Mouse (Mus musculus): ENCODE measurements around the gene Hus1. TPM values are rescaled to one million over a fixed set of nuclear protein-coding genes. Genes with fewer than 3 reads are reported as not detected.

The Hus1 gene
- 5.8 and 7.2 TPM in 2 replicates for polyA plus RNA-seq (2012; ENCODE audit: insufficient read depth, insufficient read length, missing spikeins)

GRCm38 (mm10) chr11:9010853-9011339 is at the start of gene Hus1:
Hus1 (minus strand) TSS chr11:9011191.
- TF ChIP-seq CTCF (IDR thresholded peaks at IDR 0.05; ENCODE audit: low read depth, low read length) (no peak), POLR2A (IDR thresholded peaks at IDR 0.05; ENCODE audit: borderline replicate concordance, low read depth, low read length) (no peak)
- H3K4me3 ChIP-seq (ENCODE audit: insufficient read depth, low read length): peak within 1 kb of the TSS; percentile 87
- H3K4me1 ChIP-seq (ENCODE audit: control insufficient read depth, insufficient read depth, low read length): peaks cover 2% of the 10 kb centered on the region; the same call in 1 of the 2 replicates
- 0 out of 2 replicates have a peak within 1 kb of the TSS, but pooled peaks have one; percentile 37 for H3K27ac ChIP-seq (ENCODE audit: insufficient read depth, low read depth, low read length)

- H3K27ac ChIP-seq (ENCODE audit: insufficient read depth, low read depth, low read length): no peak overlapping the region
- peaks cover 13% of the 10 kb centered on the region for H3K4me1 ChIP-seq (ENCODE audit: control insufficient read depth, insufficient read depth, low read length)
- TF ChIP-seq CTCF (IDR thresholded peaks at IDR 0.05; ENCODE audit: low read depth, low read length): no peak
- no peak for TF ChIP-seq POLR2A (IDR thresholded peaks at IDR 0.05; ENCODE audit: borderline replicate concordance, low read depth, low read length)
- H3K4me3 ChIP-seq (ENCODE audit: insufficient read depth, low read length): no peak overlapping the region
Observed at GRCm38 (mm10) chr11:9060484-9060883, 49.5 kb upstream of the Hus1 start.

GRCm38 (mm10) chr11:9060029-9060428 is 49.0 kb upstream of the Hus1 start:
- Histone ChIP-seq H3K4me1 (ENCODE audit: control insufficient read depth, insufficient read depth, low read length) (peaks cover 13% of the 10 kb centered on the region), H3K4me3 (ENCODE audit: insufficient read depth, low read length) (no peak overlapping the region)
- TF ChIP-seq POLR2A (IDR thresholded peaks at IDR 0.05; ENCODE audit: borderline replicate concordance, low read depth, low read length): no peak
- TF ChIP-seq CTCF (IDR thresholded peaks at IDR 0.05; ENCODE audit: low read depth, low read length): no peak

GRCm38 (mm10) chr11:9057711-9058110 is 46.7 kb upstream of the Hus1 start:
- Histone ChIP-seq H3K4me3 (ENCODE audit: insufficient read depth, low read length) (no peak overlapping the region), H3K27ac (ENCODE audit: insufficient read depth, low read depth, low read length) (no peak overlapping the region), H3K4me1 (ENCODE audit: control insufficient read depth, insufficient read depth, low read length) (peaks cover 13% of the 10 kb centered on the region)
- TF ChIP-seq POLR2A (IDR thresholded peaks at IDR 0.05; ENCODE audit: borderline replicate concordance, low read depth, low read length): no peak
- no peak for TF ChIP-seq CTCF (IDR thresholded peaks at IDR 0.05; ENCODE audit: low read depth, low read length)

More at GRCm38 (mm10) chr11:9060029-9060428, 49.0 kb upstream of the Hus1 start:
- no peak overlapping the region for H3K27ac ChIP-seq (ENCODE audit: insufficient read depth, low read depth, low read length)

GRCm38 (mm10) chr11:9056937-9057336 is 45.9 kb upstream of the Hus1 start:
- Histone ChIP-seq H3K4me1 (ENCODE audit: control insufficient read depth, insufficient read depth, low read length) (peaks cover 13% of the 10 kb centered on the region), H3K4me3 (ENCODE audit: insufficient read depth, low read length) (no peak overlapping the region), H3K27ac (ENCODE audit: insufficient read depth, low read depth, low read length) (no peak overlapping the region)
- no peak for TF ChIP-seq POLR2A (IDR thresholded peaks at IDR 0.05; ENCODE audit: borderline replicate concordance, low read depth, low read length)
- TF ChIP-seq CTCF (IDR thresholded peaks at IDR 0.05; ENCODE audit: low read depth, low read length): no peak

GRCm38 (mm10) chr11:9051895-9052294 is 40.9 kb upstream of the Hus1 start:
- Histone ChIP-seq H3K4me3 (ENCODE audit: insufficient read depth, low read length) (no peak overlapping the region), H3K27ac (ENCODE audit: insufficient read depth, low read depth, low read length) (no peak overlapping the region), H3K4me1 (ENCODE audit: control insufficient read depth, insufficient read depth, low read length) (peaks cover 12% of the 10 kb centered on the region)
- TF ChIP-seq POLR2A (IDR thresholded peaks at IDR 0.05; ENCODE audit: borderline replicate concordance, low read depth, low read length) (no peak), CTCF (IDR thresholded peaks at IDR 0.05; ENCODE audit: low read depth, low read length) (no peak)

GRCm38 (mm10) chr11:9050241-9050640 is 39.2 kb upstream of the Hus1 start:
- H3K4me3 ChIP-seq (ENCODE audit: insufficient read depth, low read length): no peak overlapping the region
- TF ChIP-seq POLR2A (IDR thresholded peaks at IDR 0.05; ENCODE audit: borderline replicate concordance, low read depth, low read length) (no peak), CTCF (IDR thresholded peaks at IDR 0.05; ENCODE audit: low read depth, low read length) (no peak)
- H3K4me1 ChIP-seq (ENCODE audit: control insufficient read depth, insufficient read depth, low read length): peaks cover 19% of the 10 kb centered on the region

GRCm38 (mm10) chr11:9048703-9049060 is 37.7 kb upstream of the Hus1 start, which contains the start of gene Sun3:
Sun3 (minus strand) TSS chr11:9048991.
- TF ChIP-seq CTCF (IDR thresholded peaks at IDR 0.05; ENCODE audit: low read depth, low read length): no peak
- TF ChIP-seq POLR2A (IDR thresholded peaks at IDR 0.05; ENCODE audit: borderline replicate concordance, low read depth, low read length): no peak
- peak within 1 kb of the TSS; percentile 60 for H3K4me3 ChIP-seq (ENCODE audit: insufficient read depth, low read length)
- H3K4me1 ChIP-seq (ENCODE audit: control insufficient read depth, insufficient read depth, low read length): peaks cover 19% of the 10 kb centered on the region
- no peak within 1 kb of the TSS for H3K27ac ChIP-seq (ENCODE audit: insufficient read depth, low read depth, low read length)

More at GRCm38 (mm10) chr11:9050241-9050640, 39.2 kb upstream of the Hus1 start:
- no peak overlapping the region for H3K27ac ChIP-seq (ENCODE audit: insufficient read depth, low read depth, low read length)

- TF ChIP-seq CTCF (IDR thresholded peaks at IDR 0.05; ENCODE audit: low read depth, low read length): no peak
- TF ChIP-seq POLR2A (IDR thresholded peaks at IDR 0.05; ENCODE audit: borderline replicate concordance, low read depth, low read length): no peak
- H3K27ac ChIP-seq (ENCODE audit: insufficient read depth, low read depth, low read length): no peak within 1 kb of the TSS
- H3K4me1 ChIP-seq (ENCODE audit: control insufficient read depth, insufficient read depth, low read length): peaks cover 19% of the 10 kb centered on the region
- peak within 1 kb of the TSS; percentile 60 for H3K4me3 ChIP-seq (ENCODE audit: insufficient read depth, low read length)
Observed at GRCm38 (mm10) chr11:9048011-9048702, 37.2 kb upstream of the Hus1 start, which contains the start of gene Gm11992. Gm11992 (plus strand) TSS chr11:9048594.

GRCm38 (mm10) chr11:9047044-9047443 is 36.1 kb upstream of the Hus1 start:
- Histone ChIP-seq H3K27ac (ENCODE audit: insufficient read depth, low read depth, low read length) (peak overlapping the region; percentile 3; the same call in 1 of the 2 replicates), H3K4me1 (ENCODE audit: control insufficient read depth, insufficient read depth, low read length) (peaks cover 19% of the 10 kb centered on the region), H3K4me3 (ENCODE audit: insufficient read depth, low read length) (no peak overlapping the region)
- no peak for TF ChIP-seq POLR2A (IDR thresholded peaks at IDR 0.05; ENCODE audit: borderline replicate concordance, low read depth, low read length)
- no peak for TF ChIP-seq CTCF (IDR thresholded peaks at IDR 0.05; ENCODE audit: low read depth, low read length)
